Mouse (Mus musculus): ENCODE measurements around the gene Mrap2.

- TF ChIP-seq GATA1 (IDR thresholded peaks at IDR 0.05; ENCODE audit: borderline replicate concordance, low read length) = no peak
- no peak for TF ChIP-seq FLI1 (IDR thresholded peaks at IDR 0.05; ENCODE audit: low read length)
Observed at GRCm38 (mm10) chr9:87146400-87146799, 2.3 kb downstream of the Mrap2 start.
